In genomic region chr17:32729029-32729428, GRCm38 (mm10) we compare ENCODE assay signal across 12 mouse cellular contexts. TPM values are rescaled to one million over a fixed set of nuclear protein-coding genes. Genes with fewer than 3 reads are reported as not detected.
DNase-seq lines count a peak whose midpoint lies in the region; ATAC-seq and TF ChIP-seq lines count a peak whose summit lies in the region.
"Had no signal": no experiment of that assay in that cellular context is flagged by ENCODE, and none has a peak within 500 bp of the region (broad histone marks: within the 10 kb centered on the region; RNA-seq: fewer than 3 reads in every experiment).

No protein-coding gene starts in this region.

- H3K27me3 ChIP-seq in hindbrain, embryonic 11.5 days (ENCODE audit: control insufficient read depth, insufficient read depth, low read length) = no peaks in the 10 kb centered on the region
- H3K27me3 ChIP-seq in hindbrain, embryonic 14.5 days (ENCODE audit: control insufficient read depth, insufficient read depth, low read length) = no peaks in the 10 kb centered on the region
- H3K27me3 ChIP-seq: heart, embryonic 15.5 days; limb, embryonic 13.5 days had no signal

- DNase-seq in hindbrain, embryonic 11.5 days (ENCODE audit: low spot score) = peak; percentile 7
- DNase-seq in hindbrain, embryonic 14.5 days (ENCODE audit: low spot score) = no peak
- DNase-seq in lung, postnatal 36 days = peak; percentile 3
- no peak for DNase-seq in lung, adult 2 months
- DNase-seq in MEL-GATA-1-ER (ENCODE audit: extremely low read depth, low read depth) = peak; percentile 15
- DNase-seq in retina, embryonic 14.5 days (ENCODE audit: low spot score) = peak; percentile 21
- DNase-seq in cerebellum, adult 9-11 months = no peak
- DNase-seq: gastrocnemius, postnatal 14 days; right cerebral cortex, adult 18-20 months had no signal

- no peak for TF ChIP-seq CTCF in lung, adult 2 months (IDR thresholded peaks at IDR 0.05; ENCODE audit: insufficient read depth, low read length)

- no peak overlapping the region for H3K9ac ChIP-seq in hindbrain, embryonic 11.5 days (ENCODE audit: low read depth, low read length)
- no peak overlapping the region for H3K9ac ChIP-seq in hindbrain, embryonic 14.5 days
- H3K9ac ChIP-seq: heart, embryonic 15.5 days; limb, embryonic 13.5 days had no signal

- no peaks in the 10 kb centered on the region for H3K9me3 ChIP-seq in hindbrain, embryonic 11.5 days (ENCODE audit: control insufficient read depth, low read length)
- 0 out of 2 replicates have a peak, but pooled peaks cover 5% of the 10 kb centered on the region for H3K9me3 ChIP-seq in hindbrain, embryonic 14.5 days (ENCODE audit: control insufficient read depth, low read length)
- H3K9me3 ChIP-seq: heart, embryonic 15.5 days had no signal

- no peak overlapping the region for H3K27ac ChIP-seq in hindbrain, embryonic 11.5 days (ENCODE audit: low read depth, low read length)
- no peak overlapping the region for H3K27ac ChIP-seq in hindbrain, embryonic 14.5 days
- H3K27ac ChIP-seq: heart, embryonic 15.5 days; limb, embryonic 13.5 days had no signal

- no peak for TF ChIP-seq POLR2A in lung, adult 2 months (IDR thresholded peaks at IDR 0.05; ENCODE audit: borderline replicate concordance, extremely low read depth, low read depth, low read length)

- no peaks in the 10 kb centered on the region for H3K36me3 ChIP-seq in hindbrain, embryonic 11.5 days (ENCODE audit: control insufficient read depth, insufficient read depth, low read length)
- H3K36me3 ChIP-seq in hindbrain, embryonic 14.5 days (replicated peaks; ENCODE audit: control insufficient read depth, insufficient read depth) = no peaks in the 10 kb centered on the region
- H3K36me3 ChIP-seq: heart, embryonic 15.5 days; limb, embryonic 13.5 days had no signal

- H3K4me2 ChIP-seq in hindbrain, embryonic 11.5 days (replicated peaks; ENCODE audit: low read depth, low read length) = no peak overlapping the region
- no peak overlapping the region for H3K4me2 ChIP-seq in hindbrain, embryonic 14.5 days (replicated peaks)
- H3K4me2 ChIP-seq: heart, embryonic 15.5 days; limb, embryonic 13.5 days had no signal

- H3K4me3 ChIP-seq in hindbrain, embryonic 11.5 days (ENCODE audit: low read depth, low read length) = no peak overlapping the region
- H3K4me3 ChIP-seq in hindbrain, embryonic 14.5 days (replicated peaks; ENCODE audit: low read length) = no peak overlapping the region
- H3K4me3 ChIP-seq in lung, adult 2 months (replicated peaks; ENCODE audit: extremely low read depth, low read depth, low read length) = no peak overlapping the region
- H3K4me3 ChIP-seq: heart, embryonic 15.5 days; limb, embryonic 13.5 days had no signal

- ATAC-seq in hindbrain, embryonic 11.5 days (ENCODE audit: low FRiP score) = no peak
- no peak for ATAC-seq in hindbrain, embryonic 14.5 days (ENCODE audit: low FRiP score)
- ATAC-seq: intestine, embryonic 16.5 days had no signal

- H3K4me1 ChIP-seq in hindbrain, embryonic 11.5 days (replicated peaks; ENCODE audit: control insufficient read depth, insufficient read depth, low read length) = no peaks in the 10 kb centered on the region
- H3K4me1 ChIP-seq in hindbrain, embryonic 14.5 days (replicated peaks; ENCODE audit: control insufficient read depth, insufficient read depth, low read length) = no peaks in the 10 kb centered on the region
- H3K4me1 ChIP-seq in lung, adult 2 months (ENCODE audit: control insufficient read depth, insufficient read depth, low read length) = no peaks in the 10 kb centered on the region
- H3K4me1 ChIP-seq: heart, embryonic 15.5 days; limb, embryonic 13.5 days had no signal

- WGBS in hindbrain, embryonic 11.5 days = 71% methylated on average over 3 of the region's 3 CpGs
- WGBS in hindbrain, embryonic 14.5 days = 70% methylated on average over 3 of the region's 3 CpGs
- 69% methylated on average over 3 of the region's 3 CpGs for WGBS in lung, adult 2 months

RNA-seq across cellular contexts. Expression of gene Cyp4f15, which starts 43.6 kb away (rescaled TPM):
- 0.43 and 0.66 TPM in 2 replicates for polyA plus RNA-seq in hindbrain, embryonic 11.5 days (2014; fragmentation: Nextera tagmentation; extraction: Ambion mirVana)
- polyA plus RNA-seq in hindbrain, embryonic 14.5 days (2014; fragmentation: Nextera tagmentation; extraction: Ambion mirVana) = 2.2 and 2.5 TPM in 2 replicates
- polyA plus RNA-seq in lung, adult 2 months (2012; rRNA removed) = 7.7 and 8.4 TPM in 2 replicates
- polyA plus RNA-seq: heart, embryonic 15.5 days had no signal

RNA-seq across cellular contexts. Expression of gene Zfp871, which starts 59.1 kb away (rescaled TPM):
- polyA plus RNA-seq in hindbrain, embryonic 11.5 days (2014; fragmentation: Nextera tagmentation; extraction: Ambion mirVana) = 38.3 and 56.8 TPM in 2 replicates
- polyA plus RNA-seq in hindbrain, embryonic 14.5 days (2014; fragmentation: Nextera tagmentation; extraction: Ambion mirVana) = 60.8 and 65.5 TPM in 2 replicates
- 8.2 and 13.8 TPM in 2 replicates for polyA plus RNA-seq in lung, adult 2 months (2012; rRNA removed)

Comparison
In these comparisons a context has a peak if more than half of its experiments do, and no peak if none do; other contexts are left out.
1. DNase-seq: peak in hindbrain, embryonic 11.5 days (single experiment), lung, postnatal 36 days (single experiment), MEL-GATA-1-ER (single experiment) and retina, embryonic 14.5 days (single experiment); none in hindbrain, embryonic 14.5 days (single experiment), lung, adult 2 months (single experiment) and cerebellum, adult 9-11 months (single experiment).